Mouse (Mus musculus): ENCODE data around the gene Ddx49. TPM values are rescaled to one million over a fixed set of nuclear protein-coding genes. Genes with fewer than 3 reads are reported as not detected.

The Ddx49 gene
- total RNA-seq, 2 experiments from 2014 or later = 36.3 to 49.0 TPM

- DNase-seq (ENCODE audit: low spot score in 2 of 2) = no peak
These were observed 15.6 kb upstream of the Ddx49 start for GRCm38 (mm10) chr8:70317872-70318271.

DNA sequence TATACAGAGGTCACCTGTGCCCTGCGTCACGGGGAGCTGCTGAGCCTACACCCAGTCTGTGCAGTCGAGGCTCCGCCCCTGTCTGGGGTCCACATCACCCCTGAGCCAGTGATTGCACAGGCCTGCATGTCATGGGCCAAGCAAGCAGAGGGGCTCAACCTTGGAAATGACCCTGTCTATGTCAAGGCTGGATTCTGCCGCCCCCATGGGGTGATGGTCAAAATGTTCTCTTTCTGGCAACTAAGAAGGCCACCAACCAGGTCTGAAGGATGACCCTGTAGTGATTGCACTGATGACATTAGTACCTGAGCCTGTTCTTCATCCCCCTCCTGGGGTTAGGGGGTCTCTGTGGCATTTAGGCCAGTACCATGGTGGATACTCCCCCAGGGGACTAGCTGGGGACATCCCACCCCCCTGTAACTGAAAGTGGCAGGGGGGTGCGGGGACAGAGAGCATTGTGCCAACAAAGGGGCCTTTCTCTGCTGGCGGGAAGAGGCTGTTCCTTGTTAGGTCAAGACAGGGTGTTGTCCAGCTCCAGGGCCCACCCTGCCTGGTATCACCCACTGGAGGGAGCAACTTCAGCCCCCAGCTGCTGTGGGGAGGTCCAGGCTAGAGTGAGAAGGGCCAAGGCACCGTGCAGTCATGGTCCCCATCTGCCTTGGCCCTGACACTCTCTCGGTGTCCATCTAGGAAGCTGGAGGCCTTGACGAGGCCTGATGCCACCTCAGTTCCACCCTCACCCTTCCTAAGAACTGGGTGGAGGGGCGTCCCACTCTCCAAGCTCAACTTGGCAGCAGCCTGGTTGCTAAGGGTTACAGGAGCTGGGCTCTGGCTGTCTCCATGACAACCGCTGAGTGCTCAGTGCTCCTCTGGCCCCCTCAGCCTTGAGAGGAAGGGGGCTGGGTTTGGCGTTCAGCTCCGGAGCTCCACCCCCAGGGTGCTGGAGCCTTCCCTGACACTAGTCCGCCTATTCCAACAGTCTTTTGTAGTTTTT, 14.5 kb upstream of the Ddx49 start:
- DNase-seq (ENCODE audit: low spot score in 2 of 2) = peak; percentile 89 to 95

DNA sequence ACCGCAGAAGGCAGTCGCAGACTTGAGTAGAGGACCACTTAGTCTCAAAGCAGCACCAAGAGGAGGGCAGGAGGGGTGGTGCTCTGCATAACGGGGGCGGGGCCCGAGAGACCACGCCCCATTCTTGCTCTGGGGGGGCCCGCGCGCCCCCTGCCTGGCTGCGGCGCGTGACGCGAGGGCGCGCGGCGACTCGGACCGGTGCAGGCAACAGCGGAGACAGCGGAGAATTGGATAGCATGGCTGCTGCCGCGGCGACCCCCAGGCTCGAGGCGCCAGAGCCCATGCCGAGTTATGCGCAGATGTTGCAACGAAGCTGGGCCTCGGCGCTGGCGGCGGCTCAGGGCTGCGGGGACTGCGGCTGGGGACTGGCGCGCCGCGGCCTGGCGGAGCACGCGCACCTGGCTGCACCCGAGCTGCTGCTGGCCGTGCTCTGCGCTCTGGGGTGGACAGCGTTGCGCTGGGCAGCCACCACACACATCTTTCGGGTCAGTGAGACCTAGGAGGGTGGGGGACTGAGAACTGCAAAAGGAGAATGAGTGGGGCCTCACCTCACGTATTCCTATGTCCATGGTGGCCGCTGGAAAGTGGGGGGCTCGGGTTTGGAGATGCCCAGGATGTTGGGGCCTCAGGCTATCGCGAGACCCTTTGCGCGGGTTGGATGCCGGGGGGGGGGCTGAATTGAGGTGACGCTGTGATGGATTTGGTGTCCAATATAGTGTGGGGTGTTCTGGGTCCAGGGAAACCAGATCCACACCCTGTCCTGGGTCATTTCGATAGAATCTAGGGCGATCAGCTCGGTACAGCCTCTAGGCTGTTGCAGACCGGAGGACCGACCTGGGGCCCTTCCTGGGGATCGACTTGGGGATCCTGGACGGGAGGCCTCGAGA, 13.6 kb upstream of the Ddx49 start, which contains the start of gene Cers1:
Cers1 (plus strand) TSS at position 152 of the 887 bp plus-strand sequence.
- DNase-seq (ENCODE audit: low spot score in 2 of 2) = peak; percentile 82 to 92

- no peak for DNase-seq (ENCODE audit: low spot score in 2 of 2)
These were observed 11.1 kb upstream of the Ddx49 start for GRCm38 (mm10) chr8:70313399-70313798.

DNA sequence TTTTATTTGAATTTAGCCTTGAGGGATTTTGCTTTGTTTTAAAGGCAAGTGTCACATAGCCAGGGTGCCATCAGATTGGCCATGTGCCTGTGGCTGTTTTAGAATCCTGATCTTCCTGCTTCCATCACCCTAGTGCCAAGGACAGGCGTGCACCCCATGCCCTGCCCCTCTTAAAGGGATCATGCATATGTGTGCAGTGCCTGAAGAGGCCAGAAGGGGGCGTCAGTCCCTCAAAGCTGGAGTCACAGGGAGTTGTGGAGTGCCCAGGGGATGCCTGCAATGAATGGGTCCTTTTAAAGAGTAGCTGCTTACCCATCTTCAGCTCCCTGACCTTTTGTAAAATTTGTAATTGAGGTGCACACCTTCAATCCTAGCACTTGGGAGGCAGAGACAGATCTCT, 7.0 kb upstream of the Ddx49 start:
- DNase-seq (ENCODE audit: low spot score in 2 of 2) = no peak

GRCm38 (mm10) chr8:70302901-70303300, 612 bp upstream of the Ddx49 start:
- DNase-seq (ENCODE audit: low spot score in 2 of 2) = no peak

GRCm38 (mm10) chr8:70300881-70301280, 1.4 kb downstream of the Ddx49 start:
- DNase-seq (ENCODE audit: low spot score in 2 of 2) = no peak

- peak; percentile 56 to 74 for DNase-seq (ENCODE audit: low spot score in 2 of 2)
These were observed 8.3 kb downstream of the Ddx49 start for GRCm38 (mm10) chr8:70293988-70294405.

DNA sequence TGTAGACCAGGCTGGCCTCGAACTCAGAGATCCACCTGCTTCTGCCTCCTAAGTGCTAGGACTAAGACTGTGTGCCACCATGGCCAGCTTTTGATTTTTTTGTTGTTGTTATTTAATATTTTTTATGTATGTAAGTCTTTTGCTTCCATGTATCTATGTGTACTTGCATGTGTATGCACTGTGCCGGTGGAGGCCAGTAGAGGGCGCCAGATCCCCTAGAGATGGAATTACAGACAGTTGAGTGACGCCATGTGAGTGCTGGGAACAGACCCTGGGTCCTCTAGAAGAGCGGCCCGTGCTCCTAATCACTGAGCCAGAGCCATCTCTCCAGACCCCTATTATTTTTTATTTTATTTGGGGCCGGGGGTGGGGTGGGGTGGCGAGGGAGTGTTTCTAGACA, 15.6 kb downstream of the Ddx49 start:
- DNase-seq (ENCODE audit: low spot score in 2 of 2) = no peak

DNA sequence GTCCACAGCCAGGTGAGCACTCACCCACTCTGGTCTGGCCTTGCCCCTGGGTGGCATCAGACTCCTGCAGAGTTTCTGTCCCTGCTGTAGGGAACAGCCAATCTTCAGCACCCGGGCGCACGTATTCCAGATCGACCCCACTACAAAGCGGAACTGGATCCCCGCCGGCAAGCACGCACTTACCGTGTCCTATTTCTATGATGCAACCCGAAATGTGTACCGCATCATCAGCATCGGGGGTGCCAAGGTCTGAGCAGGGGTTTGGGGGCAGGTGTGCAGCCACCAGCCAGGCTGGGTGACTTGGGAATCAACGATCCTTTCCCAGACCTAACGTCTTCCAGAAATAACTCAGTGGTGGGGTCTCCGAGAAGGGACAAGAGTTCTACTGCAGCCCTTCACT, 17.0 kb downstream of the Ddx49 start:
- DNase-seq (ENCODE audit: low spot score in 2 of 2) = no peak

DNA sequence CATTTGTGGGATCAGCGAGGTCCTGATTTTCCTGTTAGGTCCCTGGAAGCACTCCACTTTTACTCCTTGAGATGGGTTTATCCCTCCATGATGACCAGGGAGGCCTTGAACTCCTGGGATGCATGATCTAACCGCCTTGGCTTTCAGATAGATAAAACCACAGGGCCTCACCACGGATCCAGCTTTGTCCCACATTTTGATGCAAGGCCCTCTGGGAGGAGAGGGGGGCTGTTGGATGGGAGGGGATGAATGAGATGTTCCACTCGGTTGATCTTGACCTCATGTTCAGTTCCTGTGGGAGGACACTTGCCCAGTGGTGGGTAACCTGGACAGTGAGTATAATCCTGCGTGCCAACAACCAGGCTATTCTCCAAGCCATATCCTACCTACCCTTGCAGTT, 17.9 kb downstream of the Ddx49 start:
- DNase-seq (ENCODE audit: low spot score in 2 of 2) = no peak

DNA sequence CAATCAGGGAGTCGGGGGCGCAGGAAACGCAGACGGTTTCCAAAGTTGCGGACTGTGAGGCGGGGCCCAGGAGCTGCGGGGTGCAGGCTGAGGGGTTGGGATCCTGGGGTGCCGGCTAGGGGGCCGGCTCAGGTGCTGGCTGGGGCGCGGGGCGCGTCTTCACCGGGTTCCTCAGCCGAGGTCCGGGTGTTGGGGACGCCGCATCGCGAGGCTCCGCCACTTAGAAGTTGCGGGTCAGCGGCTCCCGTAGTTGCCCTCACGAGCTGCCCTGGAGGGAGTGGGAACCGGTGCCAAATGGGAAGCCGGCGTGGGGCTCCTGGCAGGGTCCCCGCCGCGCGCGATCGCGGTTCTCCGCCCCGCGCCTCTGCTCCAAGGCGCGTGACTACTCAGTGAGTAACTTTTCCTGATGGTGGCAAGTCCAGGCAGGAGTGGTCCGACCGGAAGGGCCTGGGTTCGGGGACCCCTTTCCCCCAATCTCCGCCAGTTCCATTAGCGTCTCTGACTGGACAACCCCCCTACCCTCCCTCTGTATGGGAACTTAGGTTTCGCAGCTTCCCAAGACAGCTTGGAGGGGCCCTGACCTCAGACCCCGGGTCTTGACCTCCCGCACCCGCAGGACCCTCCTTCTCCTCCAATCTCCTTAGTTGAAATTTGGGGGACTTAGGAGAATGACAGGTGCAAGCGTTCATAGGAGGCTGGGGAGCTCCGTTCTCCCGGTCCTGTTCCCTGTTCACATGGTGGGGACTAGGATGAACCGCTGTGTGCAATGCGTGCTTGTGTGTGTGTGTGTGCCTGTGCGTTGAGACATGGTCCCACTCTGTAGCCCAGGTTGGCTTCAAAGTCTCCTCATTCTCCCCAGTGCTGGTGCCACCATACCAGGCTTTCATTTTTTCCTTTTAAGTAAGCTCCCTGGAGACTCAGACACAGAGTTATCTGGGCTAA, 18.9 kb downstream of the Ddx49 start:
- DNase-seq (ENCODE audit: low spot score in 2 of 2) = no peak

DNA sequence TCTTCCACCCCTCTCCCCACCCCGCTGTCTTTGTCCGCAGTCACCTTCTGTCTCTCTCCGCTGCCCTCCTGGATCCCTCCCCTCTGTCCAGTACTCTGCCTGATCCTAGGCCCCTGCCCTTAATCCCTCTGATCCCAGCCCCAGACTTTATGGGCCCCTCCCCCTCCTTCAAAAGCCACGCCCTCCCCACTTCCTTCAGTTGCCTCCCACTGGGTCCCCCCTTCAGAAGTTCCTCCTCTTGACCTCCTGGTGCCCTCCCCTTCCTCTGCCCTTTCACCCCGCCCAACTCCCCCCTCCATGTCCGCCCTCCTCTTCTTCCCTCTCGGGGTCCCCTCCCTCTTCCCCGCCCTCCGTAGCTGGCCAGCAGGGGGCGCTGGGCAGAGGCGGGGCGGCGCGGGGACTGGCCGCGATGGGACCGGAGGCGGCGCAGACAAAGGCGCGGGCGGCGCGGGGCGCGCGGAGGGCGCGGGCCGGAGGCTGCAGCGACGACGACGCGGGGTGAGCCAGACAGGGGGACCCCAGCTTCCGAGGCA, 19.6 kb downstream of the Ddx49 start, which contains the start of gene Homer3:
Homer3 (plus strand) TSS at position 225 of the 533 bp plus-strand sequence.
- DNase-seq (ENCODE audit: low spot score in 2 of 2) = peak; percentile 67 to 82

DNA sequence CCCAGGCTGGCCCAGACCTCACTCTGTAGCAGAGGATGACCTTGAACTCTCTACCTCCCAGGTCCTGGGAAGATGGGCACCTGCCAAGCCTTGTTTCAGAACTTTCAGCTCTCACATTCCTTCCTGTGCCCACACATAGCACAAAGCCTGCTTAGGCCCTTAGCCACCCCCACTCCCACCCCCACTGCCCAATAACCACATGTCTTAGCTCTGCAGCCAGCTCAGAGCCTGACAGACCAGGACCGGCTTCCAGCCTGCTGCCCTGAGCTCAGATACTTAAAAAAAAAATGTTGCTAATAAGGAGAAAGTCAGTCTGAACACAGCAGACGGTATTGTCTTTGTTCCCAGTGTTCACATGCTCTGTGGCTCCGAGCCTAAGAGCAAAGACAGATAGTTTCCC, 21.3 kb downstream of the Ddx49 start:
- DNase-seq (ENCODE audit: low spot score in 2 of 2) = peak in 1 of 2 experiments; percentile 60

DNA sequence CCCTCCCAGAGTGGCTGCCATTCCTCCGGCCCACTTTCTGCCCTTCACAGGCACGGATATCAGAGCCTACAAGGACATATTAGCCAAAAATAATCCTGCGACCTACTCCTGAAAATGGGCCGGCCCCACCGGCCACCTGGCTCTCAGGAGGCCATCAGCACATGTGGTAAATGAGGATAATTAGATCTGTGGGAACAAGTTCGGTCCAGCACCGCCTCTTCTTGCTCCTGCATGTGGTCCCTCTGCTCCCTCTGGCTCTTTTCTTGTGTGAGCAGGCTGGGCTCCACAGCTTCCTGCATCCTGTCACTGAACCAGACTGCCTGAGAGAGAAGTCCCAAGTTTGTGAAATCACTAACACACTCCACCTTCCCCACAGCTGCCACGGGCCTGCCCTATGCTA, 23.0 kb downstream of the Ddx49 start:
- no peak for DNase-seq (ENCODE audit: low spot score in 2 of 2)

DNA sequence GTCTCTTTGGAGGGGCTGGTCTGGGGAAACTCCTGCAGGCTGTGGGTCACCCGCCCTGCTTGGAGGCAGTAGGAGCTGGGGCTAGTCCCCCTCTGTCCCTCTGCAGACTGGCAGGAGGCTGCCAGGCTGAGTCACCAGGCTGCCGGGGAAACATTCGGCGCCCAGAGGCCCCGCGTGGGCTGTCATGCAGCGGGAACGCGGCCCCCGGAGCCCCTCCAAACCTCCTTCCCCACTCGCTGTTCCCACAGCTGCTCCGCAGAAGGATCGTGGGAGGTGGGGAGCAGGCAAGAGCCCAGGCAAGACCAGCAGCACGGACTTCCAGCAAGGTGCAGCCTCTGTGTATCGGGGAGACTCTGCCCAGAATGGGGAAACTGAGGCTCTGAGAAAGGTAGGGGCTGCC, 24.1 kb downstream of the Ddx49 start:
- DNase-seq (ENCODE audit: low spot score in 2 of 2) = peak; percentile 59 to 76

DNA sequence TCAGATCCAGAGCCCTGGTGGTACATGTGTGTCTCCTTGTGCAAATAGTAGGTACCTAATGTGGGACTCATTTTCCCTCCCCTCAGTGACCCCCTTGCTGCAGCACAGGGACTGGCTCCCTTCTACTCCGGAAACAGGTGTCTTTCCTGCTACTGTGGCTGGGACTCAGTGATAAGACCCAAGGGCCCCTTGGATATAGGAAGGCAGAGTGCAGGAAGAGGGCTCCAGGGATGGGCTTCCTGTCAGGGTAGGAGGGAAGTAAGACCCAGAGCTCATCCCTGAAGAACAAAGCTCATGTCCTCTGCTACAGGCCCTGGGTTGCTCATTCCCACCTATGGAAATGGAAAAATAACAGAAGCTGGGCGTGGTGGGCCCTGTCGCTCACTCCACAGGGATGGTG, 25.8 kb downstream of the Ddx49 start:
- no peak for DNase-seq (ENCODE audit: low spot score in 2 of 2)

- no peak for DNase-seq (ENCODE audit: low spot score in 2 of 2)
These were observed 27.9 kb downstream of the Ddx49 start for GRCm38 (mm10) chr8:70274350-70274749.

DNA sequence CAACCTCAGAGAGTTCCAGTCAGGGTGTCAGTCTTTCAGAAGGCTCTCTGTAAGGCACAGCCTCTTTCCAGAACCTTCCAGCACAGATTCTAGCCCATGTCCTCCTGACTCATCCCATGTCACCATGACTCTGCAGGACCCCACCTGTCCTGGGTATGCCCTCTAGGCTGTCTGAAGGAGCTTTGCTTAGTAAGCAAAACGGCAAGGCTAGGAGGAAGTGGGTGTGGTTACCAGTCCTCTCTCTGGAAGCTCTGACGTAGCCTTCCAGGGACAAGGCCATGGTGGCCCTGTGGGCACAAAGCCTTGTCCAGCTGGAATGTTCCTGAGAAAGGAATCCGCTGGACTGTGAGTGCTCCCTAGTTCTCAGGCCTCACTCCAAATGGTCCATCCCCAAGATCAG, 29.3 kb downstream of the Ddx49 start:
- DNase-seq (ENCODE audit: low spot score in 2 of 2) = no peak
